Mouse (Mus musculus) intestine, embryonic 14.5 days (tissue): Measurements from ENCODE around the gene Smarcd1. TPM values are rescaled to one million over a fixed set of nuclear protein-coding genes. Genes with fewer than 3 reads are reported as not detected.

Source experiments
- ATAC-seq: fragments of 200-750 bp; cut with Nextera tagmentation; replicated peaks from 2 replicates; pipeline ENCODE4 v1.8.0; 2017; ENCODE audit warnings: low read depth, moderate number of reproducible peaks, moderate TSS enrichment, moderate library complexity; ENCODE audit not compliant: low FRiP score, low TSS enrichment
- DNase-seq: peaks from one replicate; pipeline ENCODE4 v3.0.0-alpha.2; 2018; ENCODE audit warnings: low spot score
- H3K27ac ChIP-seq: fragments of 300-500 bp; sonication (generic); 2 replicates; pipeline ENCODE4 v1.5.1; 2014; ENCODE audit warnings: low read depth, mild to moderate bottlenecking, control low read depth
- H3K27me3 ChIP-seq: fragments of 300-500 bp; sonication (generic); replicated peaks from 2 replicates; pipeline ENCODE4 v1.6.1; 2014; ENCODE audit warnings: low read length, control low read depth; ENCODE audit not compliant: control insufficient read depth, insufficient read depth
- H3K36me3 ChIP-seq: fragments of 300-500 bp; sonication (generic); 2 replicates; pipeline ENCODE4 v1.6.1; 2014; ENCODE audit warnings: low read length, control low read depth; ENCODE audit not compliant: control insufficient read depth, insufficient read depth
- H3K4me1 ChIP-seq: fragments of 300-500 bp; sonication (generic); replicated peaks from 2 replicates; pipeline ENCODE4 v1.6.1; 2014; ENCODE audit warnings: low read length, control low read depth, mixed read lengths; ENCODE audit not compliant: control insufficient read depth, insufficient read depth
- H3K4me2 ChIP-seq: fragments of 300-500 bp; sonication (generic); 2 replicates; pipeline ENCODE4 v1.6.1; 2014; ENCODE audit warnings: low read length
- H3K4me3 ChIP-seq: fragments of 300-500 bp; sonication (generic); 2 replicates; pipeline ENCODE4 v1.5.1; 2014; ENCODE audit warnings: low read depth, low read length, control low read depth, mixed read lengths
- H3K9ac ChIP-seq: fragments of 300-500 bp; sonication (generic); 2 replicates; pipeline ENCODE4 v1.6.1; 2014; ENCODE audit warnings: mild to moderate bottlenecking, low read length
- H3K9me3 ChIP-seq: fragments of 300-500 bp; sonication (generic); 2 replicates; pipeline ENCODE4 v1.6.1; 2016; ENCODE audit warnings: low read length, control low read depth; ENCODE audit not compliant: control insufficient read depth
- WGBS: fragments of 180-500 bp; shearing (Covaris S2); extraction: QIAGEN DNeasy Blood & Tissue Kit; methylation state at CpG from one replicate; pipeline ENCODE4 v1.1.7; 2014; 5-methylcytosine and 5-hydroxymethylcytosine counted together
- polyA plus RNA-seq: library from polyadenylated mRNA; unstranded; fragments of >200 nt; fragmentation: Nextera tagmentation; extraction: Ambion mirVana; gene quantifications from 2 replicates; pipeline ENCODE4 v1.2.1, GENCODE M21; 2014

The Smarcd1 gene
- polyA plus RNA-seq, 1 experiment from 2014 or later: 42.3 TPM

DNA sequence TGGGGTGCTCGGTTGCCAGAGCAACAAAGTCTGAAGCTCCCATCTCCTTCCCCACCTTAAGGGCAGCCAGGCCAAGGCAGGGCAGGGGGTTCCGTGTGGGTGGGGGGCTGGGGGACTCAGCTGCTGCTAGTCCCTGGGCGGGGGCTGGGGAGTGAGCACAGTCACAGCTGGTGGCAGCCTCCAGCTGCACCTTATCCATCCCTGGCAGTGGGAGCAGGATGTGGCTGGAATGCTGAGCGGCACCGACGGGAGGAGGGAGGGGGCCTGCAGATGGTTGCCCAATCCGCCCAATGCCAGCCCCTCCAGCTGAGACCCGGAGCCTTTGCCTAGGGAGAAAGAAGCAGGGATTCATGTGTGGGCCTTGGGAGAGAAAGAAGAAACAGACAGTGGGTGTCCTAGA is 24.8 kb upstream of the Smarcd1 start:
- ATAC-seq: peak; percentile 28; the same call in 1 of the 2 replicates
- no peak overlapping the region for H3K27ac ChIP-seq
- WGBS: 40% methylated on average over 8 of the region's 8 CpGs

GRCm38 (mm10) chr15:99678063-99678800 is 23.7 kb upstream of the Smarcd1 start:
- no peak overlapping the region for H3K4me2 ChIP-seq
- 14% methylated on average over 13 of the region's 13 CpGs for WGBS
- DNase-seq: no peak
- H3K36me3 ChIP-seq: no peaks in the 10 kb centered on the region
- H3K4me1 ChIP-seq: 0 out of 2 replicates have a peak, but pooled peaks cover 4% of the 10 kb centered on the region
- H3K4me3 ChIP-seq: no peak overlapping the region
- H3K9me3 ChIP-seq: no peaks in the 10 kb centered on the region
- H3K27me3 ChIP-seq: peaks cover 8% of the 10 kb centered on the region; the same call in 1 of the 2 replicates
- peak; percentile 62 for ATAC-seq
- H3K9ac ChIP-seq: no peak overlapping the region
- no peak overlapping the region for H3K27ac ChIP-seq

More for the DNA sequence above, 24.8 kb upstream of the Smarcd1 start:
- DNase-seq: no peak
- H3K4me2 ChIP-seq: no peak overlapping the region
- H3K9ac ChIP-seq: no peak overlapping the region
- H3K4me3 ChIP-seq: no peak overlapping the region
- H3K4me1 ChIP-seq: 0 out of 2 replicates have a peak, but pooled peaks cover 4% of the 10 kb centered on the region
- H3K9me3 ChIP-seq: no peaks in the 10 kb centered on the region
- no peaks in the 10 kb centered on the region for H3K36me3 ChIP-seq
- peaks cover 15% of the 10 kb centered on the region for H3K27me3 ChIP-seq

GRCm38 (mm10) chr15:99679008-99679407 is 22.9 kb upstream of the Smarcd1 start:
- 55% methylated on average over 7 of the region's 7 CpGs for WGBS
- no peak overlapping the region for H3K27ac ChIP-seq
- H3K9me3 ChIP-seq: no peaks in the 10 kb centered on the region
- H3K4me1 ChIP-seq: 0 out of 2 replicates have a peak, but pooled peaks cover 4% of the 10 kb centered on the region
- 0 out of 2 replicates have a peak, but pooled peaks cover 4% of the 10 kb centered on the region for H3K27me3 ChIP-seq
- no peak overlapping the region for H3K4me2 ChIP-seq
- H3K4me3 ChIP-seq: no peak overlapping the region
- DNase-seq: no peak
- no peaks in the 10 kb centered on the region for H3K36me3 ChIP-seq
- H3K9ac ChIP-seq: no peak overlapping the region
- no peak for ATAC-seq

GRCm38 (mm10) chr15:99682880-99683279 is 19.0 kb upstream of the Smarcd1 start:
- WGBS: 91% methylated on average over 7 of the region's 7 CpGs
- H3K9ac ChIP-seq: no peak overlapping the region
- DNase-seq: no peak
- no peaks in the 10 kb centered on the region for H3K4me1 ChIP-seq
- H3K27ac ChIP-seq: no peak overlapping the region
- H3K9me3 ChIP-seq: no peaks in the 10 kb centered on the region
- H3K36me3 ChIP-seq: no peaks in the 10 kb centered on the region
- H3K4me3 ChIP-seq: no peak overlapping the region
- H3K4me2 ChIP-seq: no peak overlapping the region
- H3K27me3 ChIP-seq: no peaks in the 10 kb centered on the region
- ATAC-seq: no peak

DNA sequence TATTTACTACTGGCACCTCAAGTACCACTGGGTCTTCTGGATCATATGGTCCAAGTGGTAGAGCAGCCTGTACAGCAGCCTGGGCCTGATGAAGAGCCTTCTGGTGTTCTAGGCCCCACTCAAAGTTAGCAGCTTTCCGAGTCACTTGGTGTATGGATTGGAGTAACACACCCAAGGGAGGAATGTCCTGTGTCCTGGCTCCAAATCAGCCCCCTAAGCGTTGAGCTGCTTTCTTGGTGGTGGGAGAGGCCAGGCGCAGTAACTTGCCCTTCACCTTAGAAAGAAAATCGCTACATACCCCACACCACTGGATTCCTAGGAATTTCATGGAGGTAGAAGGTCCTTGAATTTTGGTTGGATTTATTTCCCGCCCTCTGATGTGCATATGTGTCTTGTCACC is 17.8 kb upstream of the Smarcd1 start:
- no peak overlapping the region for H3K9ac ChIP-seq
- no peaks in the 10 kb centered on the region for H3K36me3 ChIP-seq
- WGBS: 93% methylated on average over 5 of the region's 5 CpGs
- H3K27ac ChIP-seq: no peak overlapping the region
- no peaks in the 10 kb centered on the region for H3K9me3 ChIP-seq
- no peak overlapping the region for H3K4me2 ChIP-seq
- ATAC-seq: no peak
- H3K4me3 ChIP-seq: no peak overlapping the region
- H3K4me1 ChIP-seq: no peaks in the 10 kb centered on the region
- no peaks in the 10 kb centered on the region for H3K27me3 ChIP-seq
- DNase-seq: no peak

GRCm38 (mm10) chr15:99688712-99689111 is 13.2 kb upstream of the Smarcd1 start:
- Histone ChIP-seq H3K9ac (no peak overlapping the region), H3K4me3 (no peak overlapping the region), H3K4me1 (no peaks in the 10 kb centered on the region), H3K9me3 (no peaks in the 10 kb centered on the region), H3K27me3 (no peaks in the 10 kb centered on the region; the same call in 1 of the 2 replicates), H3K27ac (no peak overlapping the region), H3K36me3 (no peaks in the 10 kb centered on the region), H3K4me2 (no peak overlapping the region)
- ATAC-seq (0 out of 2 replicates have a peak, but pooled peaks have one; percentile 32), DNase-seq (peak; percentile 77)
- 3% methylated on average over 4 of the region's 4 CpGs for WGBS

GRCm38 (mm10) chr15:99690924-99691323 is 11.0 kb upstream of the Smarcd1 start:
- H3K4me3 ChIP-seq: no peak overlapping the region
- 23% methylated on average over 4 of the region's 4 CpGs for WGBS
- no peak overlapping the region for H3K9ac ChIP-seq
- H3K27ac ChIP-seq: no peak overlapping the region
- H3K4me2 ChIP-seq: no peak overlapping the region
- DNase-seq (no peak), ATAC-seq (0 out of 2 replicates have a peak, but pooled peaks have one; percentile 21)
- no peaks in the 10 kb centered on the region; the same call in 1 of the 2 replicates for H3K27me3 ChIP-seq
- no peaks in the 10 kb centered on the region for H3K36me3 ChIP-seq
- H3K9me3 ChIP-seq: no peaks in the 10 kb centered on the region
- H3K4me1 ChIP-seq: no peaks in the 10 kb centered on the region

DNA sequence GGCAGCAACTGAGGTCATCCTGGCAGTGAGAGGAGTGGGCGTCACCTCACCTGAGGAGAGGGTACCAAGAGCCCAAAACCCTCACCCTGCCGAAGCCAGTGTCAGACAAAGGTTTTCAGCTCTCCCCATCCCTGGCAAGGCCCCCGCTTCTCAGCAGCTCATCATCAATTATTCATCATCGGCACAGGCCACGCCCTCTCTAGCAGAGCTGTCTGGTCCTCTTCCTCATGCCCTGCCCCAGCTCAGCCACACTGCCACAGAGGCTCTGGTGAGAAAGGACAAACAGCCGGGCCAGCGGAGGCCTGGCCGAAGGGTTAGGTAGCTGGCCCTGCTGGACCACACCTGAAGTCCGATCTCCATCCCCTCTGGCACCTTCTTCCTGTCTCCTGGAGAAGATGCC is 10.0 kb upstream of the Smarcd1 start:
- Histone ChIP-seq H3K4me1 (no peaks in the 10 kb centered on the region), H3K9ac (no peak overlapping the region), H3K27me3 (no peaks in the 10 kb centered on the region; the same call in 1 of the 2 replicates), H3K4me3 (no peak overlapping the region), H3K9me3 (no peaks in the 10 kb centered on the region), H3K27ac (no peak overlapping the region), H3K4me2 (no peak overlapping the region), H3K36me3 (no peaks in the 10 kb centered on the region)
- DNase-seq: no peak
- 42% methylated on average over 9 of the region's 9 CpGs for WGBS
- ATAC-seq: no peak

DNA sequence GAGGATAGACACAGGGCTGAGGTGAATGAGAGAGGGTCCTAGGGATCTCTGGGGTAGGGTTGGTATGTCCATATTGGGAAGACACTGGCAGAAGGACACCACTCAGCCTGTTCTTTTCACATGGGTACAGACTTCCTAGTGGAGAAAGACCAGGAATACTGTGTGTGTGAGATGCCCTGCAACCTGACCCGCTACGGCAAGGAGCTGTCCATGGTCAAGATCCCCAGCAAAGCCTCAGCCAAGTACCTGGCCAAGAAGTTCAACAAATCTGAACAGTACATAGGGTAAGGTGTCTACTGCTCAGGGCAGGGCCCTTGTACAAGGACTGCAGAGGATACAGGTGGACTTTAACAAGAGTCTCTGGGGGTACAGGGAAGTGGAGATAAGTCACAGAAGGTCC is 4.6 kb upstream of the Smarcd1 start:
- H3K9ac ChIP-seq: no peak overlapping the region
- H3K9me3 ChIP-seq: no peaks in the 10 kb centered on the region
- no peak for DNase-seq
- H3K4me2 ChIP-seq: no peak overlapping the region
- H3K27me3 ChIP-seq: 0 out of 2 replicates have a peak, but pooled peaks cover 6% of the 10 kb centered on the region
- 11% methylated on average over 2 of the region's 2 CpGs for WGBS
- no peaks in the 10 kb centered on the region for H3K36me3 ChIP-seq
- no peak overlapping the region for H3K27ac ChIP-seq
- H3K4me1 ChIP-seq: 0 out of 2 replicates have a peak, but pooled peaks cover 2% of the 10 kb centered on the region
- no peak for ATAC-seq
- no peak overlapping the region for H3K4me3 ChIP-seq
